Mouse (Mus musculus) liver, embryonic 14.5 days (tissue): ENCODE data around the gene C87436. TPM values are rescaled to one million over a fixed set of nuclear protein-coding genes. Genes with fewer than 3 reads are reported as not detected.

Source experiments
- ATAC-seq: fragments of 200-750 bp; cut with Nextera tagmentation; 2 replicates; pipeline ENCODE4 v1.8.0; 2017; ENCODE audit warnings: moderate number of reproducible peaks, mild to moderate bottlenecking, moderate library complexity; ENCODE audit not compliant: insufficient read depth
- DNase-seq, 3 experiments: peaks; one replicate each; pipeline ENCODE4 v3.0.0-alpha.2; 2012 to 2013; ENCODE audit warnings: low read depth in 3 of 3, low spot score in 3 of 3
- H3K27ac ChIP-seq: fragments of 300-500 bp; sonication (generic); 2 replicates; pipeline ENCODE4 v1.5.1; 2014; ENCODE audit warnings: moderate library complexity, mild to moderate bottlenecking, control low read depth, inconsistent platforms
- H3K27me3 ChIP-seq: fragments of 300-500 bp; sonication (generic); 2 replicates; pipeline ENCODE4 v1.6.1; 2014; ENCODE audit warnings: mild to moderate bottlenecking, low read length, moderate library complexity; ENCODE audit not compliant: control insufficient read depth, insufficient read depth
- H3K36me3 ChIP-seq: fragments of 300-500 bp; sonication (generic); replicated peaks from 2 replicates; pipeline ENCODE4 v1.6.1; 2014; ENCODE audit warnings: low read depth; ENCODE audit not compliant: control insufficient read depth, insufficient read depth
- H3K4me1 ChIP-seq, 2 experiments: fragments of 200-500 bp in 1 of 2; fragments of 300-500 bp in 1 of 2; sonication (generic) in 1 of 2; replicated peaks; 2 replicates each; pipeline ENCODE4 v1.6.1; 2012 to 2014; ENCODE audit warnings: antibody characterized with exemption in 1 of 2, inconsistent platforms in 1 of 2, low read length in 1 of 2; ENCODE audit not compliant: control insufficient read depth in 2 of 2, insufficient read depth in 2 of 2
- H3K4me2 ChIP-seq: fragments of 300-500 bp; sonication (generic); 2 replicates; pipeline ENCODE4 v1.6.1; 2014; ENCODE audit warnings: low read depth, mild to moderate bottlenecking, control low read depth, moderate library complexity
- H3K4me3 ChIP-seq, 2 experiments: fragments of 200-500 bp in 1 of 2; fragments of 300-500 bp in 1 of 2; sonication (generic) in 1 of 2; 2 replicates each; pipeline ENCODE4 v1.5.1; 2012 to 2014; ENCODE audit warnings: low read depth in 2 of 2, low read length in 2 of 2, mild to moderate bottlenecking in 2 of 2, control low read depth in 1 of 2, inconsistent platforms in 1 of 2, moderate library complexity in 1 of 2; ENCODE audit not compliant: insufficient read depth in 1 of 2
- H3K9ac ChIP-seq: fragments of 300-500 bp; sonication (generic); replicated peaks from 2 replicates; pipeline ENCODE4 v1.6.1; 2014; ENCODE audit warnings: mild to moderate bottlenecking, control low read depth, moderate library complexity
- H3K9me3 ChIP-seq: fragments of 300-500 bp; sonication (generic); 2 replicates; pipeline ENCODE4 v1.6.1; 2016; ENCODE audit warnings: low read length, mixed read lengths; ENCODE audit not compliant: control insufficient read depth
- CTCF ChIP-seq: IDR thresholded peaks from 2 replicates; pipeline ENCODE4 v1.5.1; 2016; ENCODE audit warnings: antibody characterized with exemption, low read depth, control low read depth
- EP300 ChIP-seq: IDR thresholded peaks from 2 replicates; pipeline ENCODE4 v1.6.1; 2016; ENCODE audit warnings: antibody characterized with exemption, low read depth
- WGBS: fragments of 180-500 bp; shearing (Covaris S2); extraction: QIAGEN DNeasy Blood & Tissue Kit; methylation state at CpG from one replicate; pipeline ENCODE4 v1.1.7; 2014; ENCODE audit not compliant: insufficient replicate concordance; 5-methylcytosine and 5-hydroxymethylcytosine counted together
- polyA plus RNA-seq, 2 experiments: library from polyadenylated mRNA; depleted of rRNA in 1 of 2; stranded (reverse) in 1 of 2; unstranded in 1 of 2; fragments of >200 nt; fragmentation: Nextera tagmentation in 1 of 2; extraction: Ambion mirVana in 1 of 2; gene quantifications; 2 replicates each; pipeline versions ENCODE4 v1.2.1 to v1.2.3; 2012 to 2014

The C87436 gene
- polyA plus RNA-seq, 2 experiments = 6.2 to 10.5 TPM

DNA sequence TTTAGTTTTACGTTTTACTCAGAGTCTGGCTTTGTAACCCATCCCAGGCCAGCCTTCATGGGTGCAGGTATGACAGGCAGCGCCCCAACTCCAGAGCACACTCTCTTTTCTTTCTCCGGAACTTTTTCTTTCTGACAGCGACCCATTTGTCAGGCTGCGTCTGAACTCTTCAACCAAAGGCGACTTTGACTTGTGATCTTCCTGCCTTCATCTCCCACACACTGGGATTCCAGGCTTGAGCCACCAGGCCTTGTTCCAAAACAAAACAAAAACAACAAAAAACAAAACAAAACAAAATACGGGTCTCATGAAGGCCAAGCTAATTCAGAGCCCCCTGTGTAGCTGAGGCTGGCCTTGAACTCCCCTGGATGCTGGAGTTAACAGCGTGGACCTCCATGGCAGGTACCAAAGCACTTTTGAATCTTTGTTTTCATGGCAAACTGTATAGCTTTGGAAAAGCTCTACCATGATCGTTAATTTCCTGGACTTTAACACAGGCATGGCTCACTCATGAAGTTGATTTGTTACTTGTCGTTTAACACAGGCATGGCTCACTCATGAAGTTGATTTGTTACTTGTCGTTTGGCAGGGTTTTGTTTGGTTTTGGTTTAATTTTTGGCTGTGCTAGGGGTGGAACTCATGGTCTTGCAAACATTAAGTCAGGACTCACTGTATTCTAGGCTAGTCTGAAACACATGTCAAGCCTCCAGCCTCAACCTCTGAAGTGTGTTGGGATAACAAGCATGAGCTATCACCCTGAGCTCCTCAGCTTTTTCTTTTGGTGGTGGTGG is 60.0 kb downstream of the C87436 start:
- Histone ChIP-seq H3K27ac (no peak overlapping the region; the same call in 1 of the 2 replicates), H3K9ac (no peak overlapping the region), H3K4me3 (no peak overlapping the region; a peak in 1 of 4 replicates), H3K9me3 (peaks cover 2% of the 10 kb centered on the region), H3K36me3 (no peaks in the 10 kb centered on the region), H3K27me3 (no peaks in the 10 kb centered on the region), H3K4me2 (peak overlapping the region; percentile 49), H3K4me1 (peaks cover 0 to 24% of the 10 kb centered on the region in 2 experiments; a peak in 2 of 4 replicates)
- ATAC-seq = no peak
- no peak for DNase-seq
- 53% methylated on average over 11 of the region's 11 CpGs for WGBS
- TF ChIP-seq CTCF = no peak
- TF ChIP-seq EP300 = no peak

DNA sequence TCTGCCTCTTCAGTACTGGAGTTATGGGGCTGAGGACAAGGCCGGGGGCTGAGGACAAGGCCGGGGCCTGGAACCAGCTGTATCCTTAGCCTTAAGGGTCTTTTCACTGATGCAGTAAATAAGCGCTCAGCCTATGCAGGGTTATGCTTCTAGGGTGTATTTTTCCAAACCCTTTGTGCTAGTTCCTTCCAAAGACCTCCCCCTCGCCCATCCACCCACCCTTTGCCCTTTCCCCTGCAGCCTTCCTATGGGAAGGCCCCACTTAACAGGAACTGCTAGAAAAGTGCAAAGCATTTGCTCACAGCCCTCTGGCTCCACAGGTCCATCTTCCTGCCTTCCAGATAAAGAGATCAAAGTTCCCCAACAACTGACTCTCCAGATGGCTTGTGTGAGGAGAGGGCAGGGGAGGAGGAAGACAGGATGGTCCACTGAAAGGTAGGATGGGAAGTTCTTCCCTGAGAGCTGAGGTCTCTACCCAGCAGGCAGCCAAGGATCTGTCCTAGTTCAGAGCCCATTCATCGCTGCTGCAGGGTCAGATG is 61.5 kb downstream of the C87436 start:
- WGBS = 51% methylated on average over 5 of the region's 5 CpGs
- Histone ChIP-seq H3K4me2 (no peak overlapping the region), H3K27ac (no peak overlapping the region)

DNA sequence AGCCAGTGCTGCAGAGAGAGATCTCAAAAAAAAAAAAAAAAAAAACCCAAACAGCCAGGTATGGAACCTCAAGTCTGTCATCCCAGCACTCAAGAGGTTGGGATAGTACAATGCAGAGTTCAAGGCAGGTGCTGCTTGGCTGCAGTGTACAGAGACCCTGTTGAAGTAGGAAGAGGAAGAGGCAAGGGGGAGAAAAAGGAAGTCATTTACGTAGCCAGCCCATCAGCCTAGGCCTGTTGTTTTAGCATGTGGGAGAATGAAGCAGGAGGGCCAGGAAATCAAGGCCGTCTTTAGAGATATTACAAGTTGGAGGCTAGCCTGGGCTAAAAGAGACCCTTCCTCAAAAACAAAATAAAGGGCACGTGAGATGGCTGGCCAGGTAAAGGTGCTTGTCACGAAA is 65.3 kb downstream of the C87436 start:
- 59% methylated on average over 4 of the region's 4 CpGs for WGBS

More for the DNA sequence above, 61.5 kb downstream of the C87436 start:
- TF ChIP-seq EP300 (no peak), CTCF (no peak)
- Histone ChIP-seq H3K4me3 (no peak overlapping the region), H3K27me3 (no peaks in the 10 kb centered on the region), H3K9me3 (peaks cover 2% of the 10 kb centered on the region), H3K4me1 (peaks cover 0 to 14% of the 10 kb centered on the region in 2 experiments; a peak in 2 of 4 replicates), H3K36me3 (no peaks in the 10 kb centered on the region), H3K9ac (no peak overlapping the region)
- DNase-seq (no peak), ATAC-seq (no peak)

DNA sequence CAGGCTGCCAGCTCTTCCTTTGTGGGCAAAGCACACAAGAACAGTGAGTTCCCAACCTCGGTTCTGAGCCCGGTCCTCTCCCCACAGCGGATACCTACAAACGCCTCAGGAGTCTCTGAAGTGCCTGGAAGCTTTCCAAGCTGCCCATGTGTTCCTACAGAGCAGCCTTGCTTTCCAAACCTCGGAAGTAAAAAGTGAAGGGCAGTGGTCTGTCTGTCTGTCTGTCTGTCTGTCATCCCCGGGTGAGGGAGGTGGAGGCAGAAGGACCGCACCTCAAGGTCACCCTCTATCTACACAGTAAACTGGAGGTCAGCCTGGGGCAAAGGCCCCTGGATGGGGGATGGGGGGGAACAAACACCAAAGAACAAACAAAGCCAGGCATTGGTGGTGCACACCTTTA is 67.5 kb downstream of the C87436 start:
- 64% methylated on average over 7 of the region's 7 CpGs for WGBS
- peaks cover 8 to 15% of the 10 kb centered on the region in 2 experiments for H3K4me1 ChIP-seq
- no peak overlapping the region for H3K27ac ChIP-seq
- no peak for TF ChIP-seq EP300
- no peak for TF ChIP-seq CTCF
- no peak for DNase-seq
- no peaks in the 10 kb centered on the region for H3K9me3 ChIP-seq
- no peak overlapping the region for H3K9ac ChIP-seq
- no peak overlapping the region for H3K4me2 ChIP-seq
- no peak for ATAC-seq
- H3K27me3 ChIP-seq = no peaks in the 10 kb centered on the region
- no peak overlapping the region for H3K4me3 ChIP-seq
- H3K36me3 ChIP-seq = no peaks in the 10 kb centered on the region

More for the DNA sequence above, 65.3 kb downstream of the C87436 start:
- ATAC-seq (no peak), DNase-seq (no peak)
- H3K9ac ChIP-seq = no peak overlapping the region
- no peak overlapping the region for H3K4me2 ChIP-seq
- no peaks in the 10 kb centered on the region for H3K9me3 ChIP-seq
- H3K4me3 ChIP-seq = no peak overlapping the region
- TF ChIP-seq EP300 (no peak), CTCF (no peak)
- peaks cover 0 to 4% of the 10 kb centered on the region in 2 experiments; a peak in 1 of 4 replicates for H3K4me1 ChIP-seq
- no peak overlapping the region for H3K27ac ChIP-seq
- H3K36me3 ChIP-seq = no peaks in the 10 kb centered on the region
- H3K27me3 ChIP-seq = no peaks in the 10 kb centered on the region

DNA sequence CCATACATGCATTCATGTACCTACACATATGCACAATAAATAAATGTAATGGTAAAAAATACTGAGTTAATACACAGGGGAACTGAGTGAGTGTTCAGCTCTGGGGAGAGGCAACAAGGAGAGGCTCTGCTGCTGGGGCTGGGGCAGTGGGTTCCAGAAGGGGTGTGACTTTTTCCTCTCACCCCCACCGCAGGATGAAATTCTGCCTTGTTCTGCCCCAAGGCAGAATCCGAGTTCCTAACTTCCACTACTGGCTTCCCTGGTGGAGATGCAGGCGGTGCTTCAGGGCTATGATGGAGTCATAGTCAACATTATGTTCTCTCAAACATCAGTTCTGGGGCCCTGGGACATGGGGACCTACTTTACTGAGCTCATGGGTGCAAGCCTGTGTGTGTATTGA is 68.1 kb downstream of the C87436 start:
- Histone ChIP-seq H3K27ac (no peak overlapping the region), H3K9ac (no peak overlapping the region), H3K27me3 (no peaks in the 10 kb centered on the region), H3K4me3 (no peak overlapping the region), H3K9me3 (no peaks in the 10 kb centered on the region), H3K4me2 (no peak overlapping the region), H3K4me1 (peaks cover 8 to 15% of the 10 kb centered on the region in 2 experiments), H3K36me3 (no peaks in the 10 kb centered on the region)
- no peak for ATAC-seq
- no peak for DNase-seq
- TF ChIP-seq EP300 (no peak), CTCF (no peak)
- 67% methylated on average over 3 of the region's 3 CpGs for WGBS
